Comparison of ENCODE assay signal across 8 mouse cellular contexts in genomic region chr2:168766538-168767361, GRCm38 (mm10). TPM values are rescaled to one million over a fixed set of nuclear protein-coding genes. Genes with fewer than 3 reads are reported as not detected.
DNase-seq lines count a peak whose midpoint lies in the region; ATAC-seq lines count a peak whose summit lies in the region.

No protein-coding gene starts in this region.

- no peaks in the 10 kb centered on the region for H3K36me3 ChIP-seq in forebrain, embryonic 16.5 days (ENCODE audit: control insufficient read depth, insufficient read depth)
- H3K36me3 ChIP-seq in intestine, embryonic 15.5 days = no peaks in the 10 kb centered on the region
- no peaks in the 10 kb centered on the region for H3K36me3 ChIP-seq in midbrain, embryonic 11.5 days (ENCODE audit: control insufficient read depth, insufficient read depth, low read length)

- H3K4me3 ChIP-seq in forebrain, embryonic 16.5 days (replicated peaks; ENCODE audit: low read length) = peak overlapping the region; percentile 47
- H3K4me3 ChIP-seq in intestine, embryonic 15.5 days (replicated peaks) = peak overlapping the region; percentile 63
- H3K4me3 ChIP-seq in midbrain, embryonic 11.5 days (ENCODE audit: low read depth, low read length) = peak overlapping the region; percentile 88

- peaks cover 39% of the 10 kb centered on the region for H3K4me1 ChIP-seq in forebrain, embryonic 16.5 days (replicated peaks; ENCODE audit: control insufficient read depth, insufficient read depth, low read length)
- H3K4me1 ChIP-seq in intestine, embryonic 15.5 days (replicated peaks) = peaks cover 26% of the 10 kb centered on the region
- H3K4me1 ChIP-seq in midbrain, embryonic 11.5 days (ENCODE audit: control insufficient read depth, insufficient read depth, low read length) = peaks cover 31% of the 10 kb centered on the region

- peak overlapping the region; percentile 84 for H3K4me2 ChIP-seq in forebrain, embryonic 16.5 days (ENCODE audit: low read length)
- H3K4me2 ChIP-seq in intestine, embryonic 15.5 days (replicated peaks) = peak overlapping the region; percentile 99
- peak overlapping the region; percentile 81 for H3K4me2 ChIP-seq in midbrain, embryonic 11.5 days

- DNase-seq in thymus, postnatal 4 days = peak; percentile 27
- DNase-seq in thymus, postnatal 0 days (ENCODE audit: low spot score) = no peak
- peak; percentile 98 for DNase-seq in midbrain, embryonic 11.5 days (ENCODE audit: low spot score, missing footprints)
- no peak for DNase-seq in urinary bladder, postnatal 4 days (ENCODE audit: low spot score in 2 of 2)
- DNase-seq in thymus, postnatal 36 days = no peak
- DNase-seq in left cerebral cortex, adult 9 months (ENCODE audit: low spot score in 2 of 2) = no peak

- no peaks in the 10 kb centered on the region for H3K9me3 ChIP-seq in forebrain, embryonic 16.5 days (ENCODE audit: control insufficient read depth, low read length)
- H3K9me3 ChIP-seq in intestine, embryonic 15.5 days = no peaks in the 10 kb centered on the region
- no peaks in the 10 kb centered on the region for H3K9me3 ChIP-seq in midbrain, embryonic 11.5 days (ENCODE audit: control insufficient read depth, low read length)

- peak; percentile 63; the same call in 1 of the 2 replicates for ATAC-seq in forebrain, embryonic 16.5 days
- peak; percentile 79 for ATAC-seq in intestine, embryonic 15.5 days
- ATAC-seq in midbrain, embryonic 11.5 days (ENCODE audit: low FRiP score) = peak; percentile 92

- under 1% methylated on average over 51 of the region's 52 CpGs for WGBS in forebrain, embryonic 16.5 days
- under 1% methylated on average over 52 of the region's 52 CpGs for WGBS in intestine, embryonic 15.5 days
- WGBS in midbrain, embryonic 11.5 days = under 1% methylated on average over 52 of the region's 52 CpGs

- peak overlapping the region; percentile 48 for H3K9ac ChIP-seq in forebrain, embryonic 16.5 days (replicated peaks; ENCODE audit: low read depth, low read length)
- peak overlapping the region; percentile 56 for H3K9ac ChIP-seq in intestine, embryonic 15.5 days
- peak overlapping the region; percentile 96 for H3K9ac ChIP-seq in midbrain, embryonic 11.5 days (ENCODE audit: low read length)

- no peak overlapping the region for H3K27ac ChIP-seq in forebrain, embryonic 16.5 days (ENCODE audit: low read length)
- peak overlapping the region; percentile 62; the same call in 1 of the 2 replicates for H3K27ac ChIP-seq in intestine, embryonic 15.5 days
- peak overlapping the region; percentile 89 for H3K27ac ChIP-seq in midbrain, embryonic 11.5 days (ENCODE audit: low read depth, low read length)

- peaks cover 49% of the 10 kb centered on the region for H3K27me3 ChIP-seq in forebrain, embryonic 16.5 days (replicated peaks; ENCODE audit: control insufficient read depth, insufficient read depth, low read length)
- peaks cover 38% of the 10 kb centered on the region for H3K27me3 ChIP-seq in intestine, embryonic 15.5 days (replicated peaks)
- peaks cover 5% of the 10 kb centered on the region; the same call in 1 of the 2 replicates for H3K27me3 ChIP-seq in midbrain, embryonic 11.5 days (ENCODE audit: control insufficient read depth, insufficient read depth, low read length)

RNA-seq across cellular contexts. Expression of gene Sall4, which starts 1.0 kb away (rescaled TPM):
- polyA plus RNA-seq in thymus, postnatal 0 days (2015; fragmentation: Nextera tagmentation; extraction: Ambion mirVana) = not detected in 2 replicates
- polyA plus RNA-seq in forebrain, embryonic 16.5 days (2015; fragmentation: Nextera tagmentation; extraction: Ambion mirVana) = 0.54 and 1.1 TPM in 2 replicates
- polyA plus RNA-seq in intestine, embryonic 15.5 days (2015; fragmentation: Nextera tagmentation; extraction: Ambion mirVana) = 1.9 and 2.2 TPM in 2 replicates
- 33.9 and 37.2 TPM in 2 replicates for polyA plus RNA-seq in midbrain, embryonic 11.5 days (2014; fragmentation: Nextera tagmentation; extraction: Ambion mirVana)

RNA-seq across cellular contexts. Expression of gene Atp9a, which starts 24.5 kb away (rescaled TPM):
- 6.6 and 7.8 TPM in 2 replicates for polyA plus RNA-seq in thymus, postnatal 0 days (2015; fragmentation: Nextera tagmentation; extraction: Ambion mirVana)
- polyA plus RNA-seq in forebrain, embryonic 16.5 days (2015; fragmentation: Nextera tagmentation; extraction: Ambion mirVana) = 53.9 and 60.4 TPM in 2 replicates
- polyA plus RNA-seq in intestine, embryonic 15.5 days (2015; fragmentation: Nextera tagmentation; extraction: Ambion mirVana) = 23.4 and 24.9 TPM in 2 replicates
- 14.6 and 16.8 TPM in 2 replicates for polyA plus RNA-seq in midbrain, embryonic 11.5 days (2014; fragmentation: Nextera tagmentation; extraction: Ambion mirVana)

Comparison
In these comparisons a context has a peak if more than half of its experiments do, and no peak if none do; other contexts are left out.
1. DNase-seq: peak in thymus, postnatal 4 days (single experiment) and midbrain, embryonic 11.5 days (single experiment); none in thymus, postnatal 0 days (single experiment), urinary bladder, postnatal 4 days (0 of 2), thymus, postnatal 36 days (0 of 2) and left cerebral cortex, adult 9 months (0 of 2).
2. RNA of gene Sall4, which starts 1.0 kb away (polyA plus RNA-seq): 33.9 to 37.2 TPM in midbrain, embryonic 11.5 days; 1.9 to 2.2 TPM in intestine, embryonic 15.5 days, 0.54 to 1.1 TPM in forebrain, embryonic 16.5 days and not detected in thymus, postnatal 0 days; every median in the first group is over 10 times any median in the second.
3. Peak in every context shown above with its lines, with median percentiles within 50 percentile points of each other: ATAC-seq, H3K4me2 ChIP-seq, H3K4me3 ChIP-seq and H3K9ac ChIP-seq.